Mouse (Mus musculus): ENCODE results near the gene Sprr2d.

Sprr2d gene

GRCm38 (mm10) chr3:92338840-92339239, at the start of gene Sprr2d:
Gene Sprr2d (plus strand): TSS chr3:92339140.
- in situ Hi-C loops (cut with MseI, MboI): loop anchor here in 1 of 2 experiments (25.0 kb wide), 1 partner anchor 177 kb away; no protein-coding TSS in a partner anchor

DNA sequence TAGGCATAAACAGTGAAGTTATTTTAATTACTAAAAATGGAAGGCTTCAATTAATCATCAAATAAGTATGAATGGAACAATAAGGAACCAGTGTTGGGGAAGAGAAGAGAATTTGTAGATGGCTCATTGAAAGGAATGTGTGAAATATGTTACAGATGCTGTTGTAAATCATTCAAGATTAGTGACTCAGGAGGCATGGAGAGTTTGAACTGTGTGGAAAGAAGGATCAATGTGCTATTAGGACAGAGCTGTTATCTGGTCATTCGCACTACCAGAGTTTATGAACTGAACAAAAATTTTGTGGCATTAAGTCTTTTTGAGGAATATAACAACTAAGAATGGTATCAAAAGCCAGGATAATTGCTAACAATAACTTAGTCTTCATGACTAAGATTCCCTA, 31.5 kb upstream of the Sprr2d start:
- in situ Hi-C loops (cut with MseI, MboI): loop anchor here in 1 of 2 experiments (25.0 kb wide), 1 partner anchor 145 kb away; no protein-coding TSS in a partner anchor

GRCm38 (mm10) chr3:92316320-92316719, 22.6 kb upstream of the Sprr2d start, which contains the start of gene Sprr2b:
Gene Sprr2b (plus strand): TSS chr3:92316620.
- in situ Hi-C loops (cut with MseI, MboI): loop anchor here in 1 of 2 experiments (25.0 kb wide), 1 partner anchor 154 kb away; no protein-coding TSS in a partner anchor

DNA sequence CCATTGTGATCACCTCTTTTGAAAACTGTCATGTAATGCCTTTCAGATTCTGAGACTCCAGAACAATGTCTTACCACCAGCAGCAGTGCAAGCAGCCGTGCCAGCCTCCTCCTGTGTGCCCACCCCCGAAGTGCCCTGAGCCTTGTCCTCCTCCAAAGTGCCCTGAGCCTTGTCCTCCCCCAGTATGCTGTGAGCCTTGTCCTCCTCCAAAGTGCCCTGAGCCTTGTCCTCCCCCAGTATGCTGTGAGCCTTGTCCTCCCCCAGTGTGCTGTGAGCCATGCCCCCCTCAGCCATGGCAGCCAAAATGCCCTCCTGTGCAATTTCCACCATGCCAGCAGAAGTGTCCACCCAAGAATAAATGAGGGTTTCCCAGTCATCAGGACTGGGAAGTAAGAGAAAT, 21.6 kb upstream of the Sprr2d start:
- in situ Hi-C loops (cut with MseI, MboI): loop anchor here in 1 of 2 experiments (25.0 kb wide), 1 partner anchor 155 kb away; no protein-coding TSS in a partner anchor

DNA sequence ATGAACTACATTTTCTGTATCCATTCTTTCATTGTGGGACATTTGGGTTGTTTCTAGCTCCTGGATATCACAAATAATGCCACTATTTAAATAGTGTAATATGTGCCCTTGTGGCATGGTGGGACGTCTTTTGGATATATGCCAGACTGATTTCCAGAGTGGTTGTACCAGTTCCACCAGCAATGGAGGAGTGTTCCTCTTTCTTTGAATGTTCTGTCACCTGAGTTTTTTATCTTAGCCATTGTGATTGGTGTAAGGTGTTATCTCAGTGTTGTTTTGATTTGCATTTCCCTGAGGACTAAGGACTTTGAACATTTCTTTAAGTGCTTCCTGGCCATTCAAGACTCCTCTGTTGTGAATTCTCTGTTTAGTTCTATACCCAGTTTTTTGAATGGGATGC, 2.7 kb upstream of the Sprr2d start:
- in situ Hi-C loops (cut with MseI, MboI): loop anchor here in 1 of 2 experiments (25.0 kb wide), 1 partner anchor 174 kb away; no protein-coding TSS in a partner anchor

DNA sequence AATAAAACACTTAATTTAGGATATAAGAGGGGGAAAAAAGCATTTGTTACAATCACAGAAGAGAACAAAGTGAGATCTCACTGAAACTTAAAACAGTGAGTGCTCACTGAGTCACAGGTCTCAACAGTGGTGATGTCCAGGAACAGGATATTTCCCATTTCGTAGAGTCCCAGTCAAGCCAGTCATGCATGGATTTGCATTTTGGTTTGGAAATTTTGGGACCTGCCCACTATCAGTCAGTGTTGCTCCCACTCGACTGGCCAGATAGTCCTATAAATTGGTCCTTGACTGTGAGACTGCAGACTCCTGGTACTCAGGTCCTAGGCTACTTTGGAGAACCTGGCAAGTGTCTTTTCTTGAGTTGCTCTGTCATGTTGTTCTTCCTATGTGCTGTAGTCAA, 12.9 kb downstream of the Sprr2d start, which contains the start of gene Sprr2e:
Sprr2e (plus strand) TSS at position 301 of the 400 bp plus-strand sequence.
- in situ Hi-C loops (cut with MseI, MboI): no loop called here

GRCm38 (mm10) chr3:92361619-92362018, 22.7 kb downstream of the Sprr2d start:
- in situ Hi-C loops (cut with MseI, MboI): no loop called here

DNA sequence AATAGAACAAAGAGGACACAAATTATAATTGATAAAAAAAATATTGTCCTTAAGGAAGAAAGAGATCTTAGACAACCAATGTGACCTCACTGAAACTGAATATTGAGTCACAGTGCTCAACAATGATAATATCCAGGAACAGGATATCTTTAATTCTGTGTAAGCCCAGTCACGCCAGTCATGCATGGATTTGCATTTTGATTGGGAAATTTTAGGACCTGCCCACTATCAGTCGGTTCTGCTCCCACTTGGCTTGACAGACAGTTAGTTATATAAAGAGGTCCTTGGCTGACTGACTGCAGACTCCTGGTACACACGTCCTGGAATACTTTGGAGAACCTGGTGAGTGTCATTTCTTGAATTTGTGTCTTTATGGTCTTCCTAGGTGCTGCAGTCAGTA, 25.9 kb downstream of the Sprr2d start, which contains the start of gene Sprr2f:
Sprr2f (plus strand) TSS at position 301 of the 400 bp plus-strand sequence.
- in situ Hi-C loops (cut with MseI, MboI): no loop called here

GRCm38 (mm10) chr3:92373613-92374012, 34.7 kb downstream of the Sprr2d start:
- in situ Hi-C loops (cut with MseI, MboI): no loop called here

GRCm38 (mm10) chr3:92385385-92385784, 46.4 kb downstream of the Sprr2d start, which contains the start of gene Sprr2h:
Gene Sprr2h (plus strand): TSS chr3:92385685.
- in situ Hi-C loops (cut with MseI, MboI): no loop called here

Measured in mouse trophoblast stem cell (cell line).